Mouse (Mus musculus): ENCODE data around the gene Abi1. TPM values are rescaled to one million over a fixed set of nuclear protein-coding genes. Genes with fewer than 3 reads are reported as not detected.

Abi1 gene
- polyA plus RNA-seq, 1 experiment from 2014 or later = 58.6 TPM

GRCm38 (mm10) chr2:22977387-22977973 lies 62.6 kb downstream of the Abi1 start:
- H3K9ac ChIP-seq (replicated peaks; ENCODE audit: low read depth, low read length) = no peak overlapping the region
- H3K4me2 ChIP-seq (replicated peaks; ENCODE audit: low read depth, low read length) = no peak overlapping the region
- H3K4me3 ChIP-seq (ENCODE audit: low read depth, low read length) = no peak overlapping the region
- no peaks in the 10 kb centered on the region for H3K9me3 ChIP-seq (ENCODE audit: control insufficient read depth, low read depth, low read length)
- no peak overlapping the region for H3K27ac ChIP-seq (ENCODE audit: low read length)
- WGBS = 70% methylated on average over 3 of the region's 3 CpGs
- H3K4me1 ChIP-seq (ENCODE audit: control insufficient read depth, insufficient read depth, low read length) = no peaks in the 10 kb centered on the region
- no peak for ATAC-seq (ENCODE audit: insufficient number of reproducible peaks, insufficient read depth, low FRiP score, low read depth)
- H3K36me3 ChIP-seq (ENCODE audit: control insufficient read depth, insufficient read depth, low read length) = no peaks in the 10 kb centered on the region
- no peaks in the 10 kb centered on the region for H3K27me3 ChIP-seq (ENCODE audit: control insufficient read depth, insufficient read depth, low read length)

- Histone ChIP-seq H3K36me3 (ENCODE audit: control insufficient read depth, insufficient read depth, low read length) (0 out of 2 replicates have a peak, but pooled peaks cover 5% of the 10 kb centered on the region), H3K27me3 (ENCODE audit: control insufficient read depth, insufficient read depth, low read length) (no peaks in the 10 kb centered on the region), H3K9me3 (ENCODE audit: control insufficient read depth, low read depth, low read length) (no peaks in the 10 kb centered on the region), H3K4me3 (ENCODE audit: low read depth, low read length) (no peak overlapping the region), H3K9ac (replicated peaks; ENCODE audit: low read depth, low read length) (no peak overlapping the region), H3K4me1 (ENCODE audit: control insufficient read depth, insufficient read depth, low read length) (no peaks in the 10 kb centered on the region), H3K4me2 (replicated peaks; ENCODE audit: low read depth, low read length) (no peak overlapping the region), H3K27ac (ENCODE audit: low read length) (no peak overlapping the region)
- WGBS = 51% methylated on average over 3 of the region's 3 CpGs
- no peak for ATAC-seq (ENCODE audit: insufficient number of reproducible peaks, insufficient read depth, low FRiP score, low read depth)
Measured at GRCm38 (mm10) chr2:22962970-22963369, 77.1 kb downstream of the Abi1 start.

GRCm38 (mm10) chr2:22962242-22962641 lies 77.8 kb downstream of the Abi1 start:
- no peak overlapping the region for H3K4me2 ChIP-seq (replicated peaks; ENCODE audit: low read depth, low read length)
- no peaks in the 10 kb centered on the region for H3K4me1 ChIP-seq (ENCODE audit: control insufficient read depth, insufficient read depth, low read length)
- H3K27ac ChIP-seq (ENCODE audit: low read length) = no peak overlapping the region
- H3K36me3 ChIP-seq (ENCODE audit: control insufficient read depth, insufficient read depth, low read length) = peaks cover 5% of the 10 kb centered on the region; the same call in 1 of the 2 replicates
- no peak overlapping the region for H3K9ac ChIP-seq (replicated peaks; ENCODE audit: low read depth, low read length)
- no peak for ATAC-seq (ENCODE audit: insufficient number of reproducible peaks, insufficient read depth, low FRiP score, low read depth)
- no peak overlapping the region for H3K4me3 ChIP-seq (ENCODE audit: low read depth, low read length)
- no peaks in the 10 kb centered on the region for H3K9me3 ChIP-seq (ENCODE audit: control insufficient read depth, low read depth, low read length)
- 90% methylated on average over 8 of the region's 8 CpGs for WGBS
- no peaks in the 10 kb centered on the region for H3K27me3 ChIP-seq (ENCODE audit: control insufficient read depth, insufficient read depth, low read length)

- no peak for ATAC-seq (ENCODE audit: insufficient number of reproducible peaks, insufficient read depth, low FRiP score, low read depth)
- WGBS = 94% methylated on average over 2 of the region's 2 CpGs
- Histone ChIP-seq H3K27ac (ENCODE audit: low read length) (no peak overlapping the region), H3K9me3 (ENCODE audit: control insufficient read depth, low read depth, low read length) (no peaks in the 10 kb centered on the region), H3K4me2 (replicated peaks; ENCODE audit: low read depth, low read length) (no peak overlapping the region), H3K4me1 (ENCODE audit: control insufficient read depth, insufficient read depth, low read length) (no peaks in the 10 kb centered on the region), H3K27me3 (ENCODE audit: control insufficient read depth, insufficient read depth, low read length) (no peaks in the 10 kb centered on the region), H3K4me3 (ENCODE audit: low read depth, low read length) (no peak overlapping the region), H3K36me3 (ENCODE audit: control insufficient read depth, insufficient read depth, low read length) (peaks cover 5% of the 10 kb centered on the region; the same call in 1 of the 2 replicates), H3K9ac (replicated peaks; ENCODE audit: low read depth, low read length) (no peak overlapping the region)
Measured at GRCm38 (mm10) chr2:22961681-22962080, 78.4 kb downstream of the Abi1 start.

GRCm38 (mm10) chr2:22957415-22957814 lies 82.6 kb downstream of the Abi1 start:
- WGBS = 82% methylated on average over 1 of the region's 1 CpGs

GRCm38 (mm10) chr2:22955914-22956313 lies 84.1 kb downstream of the Abi1 start:
- Histone ChIP-seq H3K9me3 (ENCODE audit: control insufficient read depth, low read depth, low read length) (no peaks in the 10 kb centered on the region), H3K27ac (ENCODE audit: low read length) (no peak overlapping the region), H3K9ac (replicated peaks; ENCODE audit: low read depth, low read length) (no peak overlapping the region), H3K27me3 (ENCODE audit: control insufficient read depth, insufficient read depth, low read length) (no peaks in the 10 kb centered on the region), H3K36me3 (ENCODE audit: control insufficient read depth, insufficient read depth, low read length) (peaks cover 5% of the 10 kb centered on the region; the same call in 1 of the 2 replicates), H3K4me2 (replicated peaks; ENCODE audit: low read depth, low read length) (no peak overlapping the region), H3K4me1 (ENCODE audit: control insufficient read depth, insufficient read depth, low read length) (no peaks in the 10 kb centered on the region), H3K4me3 (ENCODE audit: low read depth, low read length) (no peak overlapping the region)
- WGBS = 89% methylated on average over 5 of the region's 5 CpGs
- no peak for ATAC-seq (ENCODE audit: insufficient number of reproducible peaks, insufficient read depth, low FRiP score, low read depth)

More at GRCm38 (mm10) chr2:22957415-22957814, 82.6 kb downstream of the Abi1 start:
- Histone ChIP-seq H3K36me3 (ENCODE audit: control insufficient read depth, insufficient read depth, low read length) (peaks cover 5% of the 10 kb centered on the region; the same call in 1 of the 2 replicates), H3K4me3 (ENCODE audit: low read depth, low read length) (no peak overlapping the region), H3K9me3 (ENCODE audit: control insufficient read depth, low read depth, low read length) (no peaks in the 10 kb centered on the region), H3K4me2 (replicated peaks; ENCODE audit: low read depth, low read length) (no peak overlapping the region), H3K27me3 (ENCODE audit: control insufficient read depth, insufficient read depth, low read length) (no peaks in the 10 kb centered on the region), H3K27ac (ENCODE audit: low read length) (no peak overlapping the region), H3K9ac (replicated peaks; ENCODE audit: low read depth, low read length) (no peak overlapping the region), H3K4me1 (ENCODE audit: control insufficient read depth, insufficient read depth, low read length) (no peaks in the 10 kb centered on the region)
- ATAC-seq (ENCODE audit: insufficient number of reproducible peaks, insufficient read depth, low FRiP score, low read depth) = no peak

- H3K9me3 ChIP-seq (ENCODE audit: control insufficient read depth, low read depth, low read length) = no peaks in the 10 kb centered on the region
- no peak overlapping the region for H3K4me3 ChIP-seq (ENCODE audit: low read depth, low read length)
- H3K36me3 ChIP-seq (ENCODE audit: control insufficient read depth, insufficient read depth, low read length) = no peaks in the 10 kb centered on the region; the same call in 1 of the 2 replicates
- WGBS = 84% methylated on average over 4 of the region's 4 CpGs
- H3K4me2 ChIP-seq (replicated peaks; ENCODE audit: low read depth, low read length) = no peak overlapping the region
- ATAC-seq (ENCODE audit: insufficient number of reproducible peaks, insufficient read depth, low FRiP score, low read depth) = no peak
- H3K27me3 ChIP-seq (ENCODE audit: control insufficient read depth, insufficient read depth, low read length) = no peaks in the 10 kb centered on the region
- no peak overlapping the region for H3K27ac ChIP-seq (ENCODE audit: low read length)
- H3K4me1 ChIP-seq (ENCODE audit: control insufficient read depth, insufficient read depth, low read length) = no peaks in the 10 kb centered on the region
- no peak overlapping the region for H3K9ac ChIP-seq (replicated peaks; ENCODE audit: low read depth, low read length)
Measured at GRCm38 (mm10) chr2:22954278-22954677, 85.8 kb downstream of the Abi1 start.

- Histone ChIP-seq H3K4me1 (ENCODE audit: control insufficient read depth, insufficient read depth, low read length) (no peaks in the 10 kb centered on the region), H3K36me3 (ENCODE audit: control insufficient read depth, insufficient read depth, low read length) (peaks cover 4% of the 10 kb centered on the region; the same call in 1 of the 2 replicates), H3K9me3 (ENCODE audit: control insufficient read depth, low read depth, low read length) (no peaks in the 10 kb centered on the region), H3K4me3 (ENCODE audit: low read depth, low read length) (no peak overlapping the region), H3K27me3 (ENCODE audit: control insufficient read depth, insufficient read depth, low read length) (no peaks in the 10 kb centered on the region), H3K9ac (replicated peaks; ENCODE audit: low read depth, low read length) (no peak overlapping the region), H3K27ac (ENCODE audit: low read length) (no peak overlapping the region), H3K4me2 (replicated peaks; ENCODE audit: low read depth, low read length) (no peak overlapping the region)
- no peak for ATAC-seq (ENCODE audit: insufficient number of reproducible peaks, insufficient read depth, low FRiP score, low read depth)
- WGBS = 29% methylated on average over 4 of the region's 4 CpGs
Measured at GRCm38 (mm10) chr2:22949956-22950355, 90.1 kb downstream of the Abi1 start.

- H3K9ac ChIP-seq (replicated peaks; ENCODE audit: low read depth, low read length) = no peak overlapping the region
- no peak overlapping the region for H3K4me2 ChIP-seq (replicated peaks; ENCODE audit: low read depth, low read length)
- no peaks in the 10 kb centered on the region for H3K9me3 ChIP-seq (ENCODE audit: control insufficient read depth, low read depth, low read length)
- no peaks in the 10 kb centered on the region for H3K4me1 ChIP-seq (ENCODE audit: control insufficient read depth, insufficient read depth, low read length)
- H3K36me3 ChIP-seq (ENCODE audit: control insufficient read depth, insufficient read depth, low read length) = peaks cover 20% of the 10 kb centered on the region
- no peak overlapping the region for H3K4me3 ChIP-seq (ENCODE audit: low read depth, low read length)
- no peak for ATAC-seq (ENCODE audit: insufficient number of reproducible peaks, insufficient read depth, low FRiP score, low read depth)
- no peak overlapping the region for H3K27ac ChIP-seq (ENCODE audit: low read length)
- no peaks in the 10 kb centered on the region for H3K27me3 ChIP-seq (ENCODE audit: control insufficient read depth, insufficient read depth, low read length)
- 86% methylated on average over 1 of the region's 1 CpGs for WGBS
Measured at GRCm38 (mm10) chr2:22933556-22933955, 106.5 kb downstream of the Abi1 start.
